Mouse (Mus musculus) spleen, postnatal 14 days (tissue): ENCODE results near the gene Zdhhc20.
"Not testable (repeated sequence)": the region's sequence is repeated elsewhere in the genome, so short reads cannot be mapped to it uniquely, and the experiment has no call there.

Experiments used
- DNase-seq, 2 experiments: peaks; one replicate each; pipeline ENCODE4 v3.0.0; 2021 to 2022; ENCODE audit warnings: low spot score in 2 of 2

Gene Zdhhc20

DNA sequence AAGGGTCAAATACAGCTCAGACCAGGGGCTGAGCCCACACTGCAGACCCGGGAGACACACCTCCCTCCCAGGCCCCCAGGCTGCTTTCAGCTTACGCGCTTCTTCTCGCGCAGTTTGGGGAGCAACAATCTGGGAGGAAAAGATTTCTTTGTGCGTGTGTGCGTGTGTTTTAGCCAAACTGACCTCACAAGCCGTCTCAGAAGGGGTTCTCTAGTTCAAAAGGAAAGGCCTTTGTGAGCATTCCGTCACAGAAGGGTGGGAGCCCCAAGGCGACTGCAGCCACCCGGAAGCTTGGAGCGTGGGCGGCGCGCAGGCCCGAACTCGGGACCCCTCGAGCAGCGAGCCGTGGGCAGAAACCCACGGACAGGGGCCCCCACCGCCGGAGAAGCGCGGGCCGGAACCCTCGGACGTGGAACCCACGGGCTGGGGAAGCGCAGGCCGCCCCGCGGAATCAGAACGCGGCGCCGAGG lies 500 bp downstream of the Zdhhc20 start:
- DNase-seq: peak in 1 of 2 experiments; percentile 38

DNA sequence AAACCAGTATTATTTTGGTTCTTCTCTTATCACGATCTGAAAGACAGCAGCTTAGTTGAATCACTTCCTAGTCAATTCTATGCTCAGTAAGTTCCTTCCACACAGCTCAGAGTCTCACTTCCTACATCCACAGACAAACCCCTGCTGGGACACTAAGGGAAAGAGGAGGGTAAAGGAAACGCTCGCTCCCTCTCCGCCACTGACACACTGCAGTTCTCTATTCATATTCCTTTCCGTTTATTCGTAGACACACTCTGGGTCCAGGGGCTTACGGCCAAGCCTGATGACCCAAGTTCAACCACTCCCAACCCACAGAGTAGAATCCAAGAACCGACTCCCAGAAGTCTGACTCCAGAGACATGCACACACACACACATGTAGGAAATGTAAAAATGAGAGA lies 2.9 kb downstream of the Zdhhc20 start:
- DNase-seq: no peak

DNA sequence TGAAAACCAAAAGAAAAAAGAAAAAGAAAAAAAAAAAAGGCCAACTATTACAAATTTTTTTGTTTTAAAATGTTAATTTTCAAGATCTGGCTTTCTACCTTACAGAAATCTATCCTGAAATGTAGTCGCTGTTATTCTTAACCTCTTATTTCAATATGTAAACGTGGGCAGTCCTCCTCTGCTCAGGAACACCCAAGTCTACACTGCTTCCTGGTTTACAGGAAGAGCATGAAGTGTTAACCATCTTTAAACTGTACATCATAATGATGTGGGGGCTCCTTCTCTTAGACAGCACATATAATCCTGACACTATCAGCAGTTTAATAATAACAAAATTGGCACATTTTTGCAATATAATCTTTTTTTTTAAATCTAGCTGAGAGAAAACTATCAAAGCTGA lies 4.0 kb downstream of the Zdhhc20 start:
- DNase-seq: no peak

- DNase-seq: no peak
Observed at GRCm38 (mm10) chr14:57883341-57883740, 6.7 kb downstream of the Zdhhc20 start.

DNA sequence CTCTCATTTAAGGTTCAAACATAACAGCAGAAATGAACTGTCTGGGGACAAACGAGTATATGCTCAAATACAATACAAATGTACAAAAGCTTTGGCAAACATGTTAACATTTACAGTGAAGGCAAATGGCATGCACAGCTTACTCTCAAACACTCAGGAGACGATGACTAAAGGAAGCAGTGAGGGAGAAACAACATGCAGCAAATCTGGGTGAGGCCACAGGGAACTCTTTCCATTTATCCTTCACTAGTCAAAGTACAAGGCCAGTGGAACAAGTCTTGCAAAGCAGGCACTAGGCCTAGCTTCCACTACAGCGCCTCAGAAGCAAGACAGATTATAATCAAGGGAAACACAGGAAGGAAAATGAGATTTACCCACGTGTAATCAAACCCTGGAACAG lies 7.4 kb downstream of the Zdhhc20 start:
- DNase-seq: no peak

DNA sequence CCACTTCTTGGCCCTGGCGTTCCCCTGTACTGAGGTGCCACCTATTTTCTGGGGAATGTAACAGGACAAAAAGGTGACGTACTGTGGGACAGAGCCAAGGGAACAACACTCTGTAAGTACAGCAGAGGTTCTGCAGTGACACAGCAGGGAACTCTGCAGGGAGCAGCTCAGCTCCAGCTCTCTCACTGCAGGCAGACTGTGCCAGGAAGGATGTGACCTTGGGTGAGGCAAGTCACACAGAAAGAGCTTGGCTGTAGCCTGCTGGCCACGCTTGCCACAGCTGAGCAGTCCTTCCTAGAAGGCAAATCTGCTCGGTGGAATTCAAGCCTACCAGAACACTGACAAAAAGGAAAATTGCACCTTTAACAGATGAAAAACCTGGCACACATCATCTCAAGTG lies 8.3 kb downstream of the Zdhhc20 start:
- DNase-seq: no peak

DNA sequence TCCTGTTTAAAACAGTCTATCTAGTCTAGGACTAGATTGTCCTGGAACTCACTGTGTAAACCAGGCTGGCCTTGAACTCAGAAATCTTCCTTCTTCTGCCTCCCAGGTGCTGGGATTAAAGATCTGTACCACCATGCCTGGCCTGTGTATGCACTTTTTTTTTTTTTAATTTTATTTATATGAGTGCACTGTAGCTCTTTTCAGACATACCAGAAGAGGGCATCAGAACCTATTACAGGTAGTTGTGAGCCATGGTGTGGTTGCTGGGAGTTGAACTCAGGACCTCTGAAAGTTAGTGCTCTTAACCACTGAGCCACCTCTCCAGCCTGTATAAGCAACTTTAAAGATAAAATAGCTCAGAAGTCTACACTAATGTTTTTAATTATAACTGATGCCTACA lies 9.0 kb downstream of the Zdhhc20 start:
- DNase-seq: no peak

DNA sequence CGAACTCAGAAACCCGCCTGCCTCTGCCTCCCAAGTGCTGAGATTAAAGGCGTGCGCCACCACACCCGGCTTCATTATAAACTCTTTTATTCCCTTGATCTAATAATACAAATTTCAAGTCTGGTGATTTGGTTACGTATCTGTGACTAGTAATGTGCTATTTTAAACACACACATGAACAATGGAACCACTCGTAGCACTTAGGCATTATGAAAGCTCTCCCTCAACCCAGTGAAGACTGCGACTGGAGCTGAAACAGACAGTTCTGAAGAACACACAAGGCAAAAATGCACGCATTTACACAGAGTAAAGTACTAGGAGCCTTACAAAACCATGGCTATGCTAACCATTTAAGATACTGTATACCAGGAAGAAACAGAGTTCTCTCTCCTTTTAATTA lies 12.2 kb downstream of the Zdhhc20 start:
- DNase-seq: no peak

DNA sequence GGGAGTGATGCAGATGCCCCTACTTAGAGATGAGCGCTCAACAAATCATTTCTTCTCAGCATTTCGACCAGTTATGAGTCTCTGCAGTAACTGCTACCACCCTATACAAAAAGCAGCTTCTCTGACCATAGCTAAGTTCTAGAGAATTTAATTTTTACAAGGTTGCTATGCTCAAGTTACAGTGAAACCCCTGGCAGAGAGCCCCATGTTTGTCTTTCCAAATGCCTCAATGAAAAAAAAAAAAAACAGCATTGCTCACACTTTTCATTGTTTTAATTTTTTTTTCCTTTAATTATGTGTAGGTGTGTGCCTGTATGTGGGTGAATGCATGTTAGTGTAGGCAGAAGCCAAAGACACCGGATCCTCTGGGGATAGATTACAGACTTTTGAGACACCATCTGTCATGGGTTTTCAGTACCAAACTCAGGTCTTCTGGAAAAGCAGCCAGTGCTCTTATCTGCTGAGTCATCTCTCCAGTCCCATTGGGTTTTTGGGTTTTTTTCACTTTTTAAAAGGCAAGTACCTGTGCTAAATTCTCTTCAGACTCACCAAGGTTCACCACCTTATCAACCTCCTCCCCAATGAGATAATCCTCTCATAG lies 23.3 kb downstream of the Zdhhc20 start:
- no peak for DNase-seq

GRCm38 (mm10) chr14:57865256-57865655 lies 24.8 kb downstream of the Zdhhc20 start:
- no peak for DNase-seq

DNA sequence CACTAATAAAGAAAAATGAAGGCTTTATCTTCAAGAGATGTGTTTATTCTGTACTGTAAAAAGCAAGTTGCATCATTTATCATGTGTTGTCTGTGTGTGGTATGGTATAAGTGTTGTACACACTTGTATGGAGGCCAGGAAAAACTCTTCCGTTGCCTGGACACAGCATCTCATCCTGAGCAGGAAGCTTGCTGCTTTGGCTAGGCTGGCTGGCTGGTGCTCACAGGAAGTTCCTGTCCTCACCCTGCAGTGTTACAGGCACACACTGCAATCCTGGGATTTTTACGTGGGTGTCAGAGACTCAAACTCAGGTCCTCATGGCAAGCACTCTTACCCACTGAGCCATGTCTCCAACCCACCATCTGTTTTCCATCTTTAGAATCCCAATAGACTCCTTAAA lies 26.9 kb downstream of the Zdhhc20 start:
- DNase-seq: no peak

- no peak for DNase-seq
Observed at GRCm38 (mm10) chr14:57861987-57862412, 28.1 kb downstream of the Zdhhc20 start.

DNA sequence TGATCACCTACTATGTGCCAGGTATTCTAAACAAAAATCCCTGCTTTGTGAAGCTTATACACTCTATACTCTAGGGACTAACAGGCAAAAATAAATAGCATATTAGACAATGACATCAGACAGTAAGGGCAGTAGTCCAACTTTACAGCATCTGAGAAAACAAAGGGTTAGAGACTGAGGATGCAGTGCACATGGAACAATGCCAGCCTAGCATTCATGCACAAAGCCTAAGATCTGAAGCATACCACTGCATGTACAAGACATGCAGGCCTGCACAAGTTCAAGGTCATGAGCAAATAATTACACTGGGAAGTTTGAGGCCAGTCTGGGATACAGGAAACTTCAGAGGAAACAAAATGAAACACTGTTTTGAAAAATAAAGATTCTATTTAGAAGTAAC lies 30.6 kb downstream of the Zdhhc20 start:
- DNase-seq: no peak

GRCm38 (mm10) chr14:57858601-57859000 lies 31.5 kb downstream of the Zdhhc20 start:
- DNase-seq: no peak

GRCm38 (mm10) chr14:57856037-57856436 lies 34.0 kb downstream of the Zdhhc20 start:
- DNase-seq: not testable (repeated sequence)

GRCm38 (mm10) chr14:57852961-57853360 lies 37.1 kb downstream of the Zdhhc20 start:
- no peak for DNase-seq

DNA sequence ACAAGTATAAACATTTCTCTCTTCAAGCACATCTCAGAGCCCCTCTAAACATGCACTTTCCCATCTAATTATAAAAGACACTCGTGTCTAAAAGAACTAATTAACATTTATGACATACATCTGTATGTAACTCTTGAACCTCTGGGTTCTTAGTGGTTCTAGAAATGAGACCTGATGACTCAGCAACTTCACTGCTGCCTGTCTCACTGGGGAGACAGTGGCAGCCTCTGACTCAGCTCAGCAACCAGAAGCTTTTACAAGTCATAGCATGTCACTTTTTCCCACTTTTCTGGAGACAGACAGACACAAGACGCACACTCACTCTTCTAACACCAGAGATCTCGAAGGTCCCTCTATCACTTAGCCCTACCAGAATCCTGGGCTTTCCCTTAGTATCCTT lies 39.7 kb downstream of the Zdhhc20 start:
- DNase-seq: no peak

DNA sequence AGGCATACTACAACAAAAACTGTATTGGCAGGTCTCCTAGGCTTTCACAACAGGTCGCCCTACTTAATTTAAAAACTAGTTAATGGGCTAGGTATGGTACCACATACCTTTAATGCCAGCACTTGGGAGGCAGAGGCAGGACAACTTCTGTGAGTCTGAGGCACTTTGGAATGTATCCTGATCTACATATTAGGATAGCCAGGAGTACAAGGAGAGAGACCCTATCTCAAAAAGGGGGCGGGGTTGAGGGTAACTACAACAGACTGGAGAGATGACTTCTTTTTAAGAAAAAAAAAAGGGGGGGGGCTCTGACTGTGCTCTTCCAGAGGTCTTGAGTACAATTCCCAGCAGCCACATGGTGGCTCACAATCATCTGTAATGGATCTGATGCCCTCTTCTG lies 41.4 kb downstream of the Zdhhc20 start:
- DNase-seq: no peak

DNA sequence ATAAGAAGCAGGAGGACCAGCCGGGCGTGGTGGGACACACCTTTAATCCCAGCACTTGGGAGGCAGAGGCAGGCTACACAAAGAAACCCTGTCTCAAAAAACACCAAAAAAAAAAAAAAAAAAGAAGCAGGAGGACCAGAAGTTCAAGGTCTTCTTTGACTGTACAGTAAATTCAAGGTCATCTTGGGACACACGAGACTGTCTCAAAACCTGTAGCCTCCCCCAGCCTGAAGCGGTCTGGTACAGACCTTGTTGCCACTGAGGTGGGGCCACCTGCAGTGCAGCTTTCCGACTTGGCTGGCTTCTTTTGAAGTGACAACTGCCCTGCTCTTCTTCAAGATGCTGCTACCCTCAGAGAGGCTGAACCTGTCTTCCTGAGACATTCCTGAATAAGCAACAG lies 42.0 kb downstream of the Zdhhc20 start:
- DNase-seq: not testable (repeated sequence)

GRCm38 (mm10) chr14:57844535-57844934 lies 45.5 kb downstream of the Zdhhc20 start:
- DNase-seq: no peak

- DNase-seq: no peak
Observed at GRCm38 (mm10) chr14:57835157-57835556, 54.9 kb downstream of the Zdhhc20 start.

- DNase-seq: no peak
Observed at GRCm38 (mm10) chr14:57833526-57833925, 56.5 kb downstream of the Zdhhc20 start.

DNA sequence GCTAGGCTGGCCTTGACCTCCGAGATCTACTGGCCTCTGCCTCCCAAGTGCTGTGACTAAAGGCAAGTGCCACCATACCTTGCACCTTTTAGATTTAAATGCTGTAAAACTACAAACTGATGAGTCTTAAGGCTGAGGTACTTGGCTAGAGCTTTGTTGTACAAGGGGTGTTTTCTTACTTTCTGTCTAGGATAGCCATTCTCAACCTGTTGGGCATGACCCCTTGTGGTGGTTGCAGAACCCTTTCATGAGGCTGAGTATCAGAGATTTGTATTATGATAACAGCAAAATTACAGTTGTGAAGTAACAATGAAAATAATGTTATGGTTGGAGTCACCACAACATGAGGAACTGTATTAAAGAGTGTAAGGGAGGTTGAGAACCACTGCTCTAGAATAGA lies 62.8 kb downstream of the Zdhhc20 start:
- DNase-seq: no peak
